Mouse (Mus musculus): ENCODE results near the gene Sar1a. TPM values are rescaled to one million over a fixed set of nuclear protein-coding genes. Genes with fewer than 3 reads are reported as not detected.

Sar1a gene
- polyA plus RNA-seq, 1 experiment from 2014 or later, result 193 TPM

DNA sequence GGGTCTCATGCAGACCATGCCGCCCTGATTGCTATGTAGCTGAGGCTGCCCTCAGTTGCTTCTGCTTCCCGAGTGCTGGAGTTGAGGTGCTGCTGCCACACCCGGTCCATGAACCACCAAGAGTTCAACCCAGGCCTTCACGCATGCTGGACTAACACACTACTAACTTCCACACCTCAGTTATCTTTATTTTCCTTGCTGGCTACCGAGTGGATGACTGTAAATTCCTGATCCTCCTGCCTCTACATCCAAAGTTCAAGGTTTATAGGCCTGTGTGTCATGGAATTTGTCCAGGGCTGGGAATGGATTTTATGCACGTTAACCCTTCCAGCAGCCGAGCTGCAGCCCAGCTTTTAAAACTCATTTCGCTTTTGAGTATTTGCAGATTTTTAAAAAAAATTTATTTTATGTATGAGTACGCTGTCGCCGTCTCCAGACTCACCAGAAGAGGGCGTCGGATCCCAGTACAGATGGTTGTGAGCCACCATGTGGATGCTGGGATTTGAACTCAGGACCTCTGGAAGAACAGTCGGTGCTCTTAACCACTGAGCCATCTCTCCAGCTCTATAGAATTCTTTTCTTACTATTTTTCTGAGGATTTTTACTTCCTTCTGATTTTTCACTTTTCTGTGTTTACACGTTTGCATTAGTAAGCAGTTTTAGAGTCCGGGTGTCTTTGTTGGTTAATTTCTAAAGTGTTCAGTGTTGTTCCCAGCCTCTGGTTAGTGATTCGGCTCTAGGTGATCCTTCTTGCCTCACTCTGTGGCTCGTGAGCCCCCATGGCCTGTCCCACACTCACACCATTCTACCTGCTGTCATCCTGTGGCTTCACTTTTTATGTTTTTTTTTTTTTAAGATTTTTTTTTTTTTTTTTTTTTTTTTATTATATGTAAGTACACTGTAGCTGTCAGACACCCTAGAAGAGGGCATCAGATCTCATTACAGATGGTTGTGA is 22.9 kb upstream of the Sar1a start:
- H3K4me3 ChIP-seq, result no peak overlapping the region

GRCm38 (mm10) chr10:61657985-61658384 is 22.1 kb upstream of the Sar1a start:
- Histone ChIP-seq H3K9ac (no peak overlapping the region), H3K4me2 (no peak overlapping the region), H3K27ac (replicated peaks) (no peak overlapping the region), H3K27me3 (no peaks in the 10 kb centered on the region), H3K4me3 (no peak overlapping the region), H3K9me3 (no peaks in the 10 kb centered on the region), H3K36me3 (peaks cover 43% of the 10 kb centered on the region), H3K4me1 (replicated peaks) (peaks cover 5% of the 10 kb centered on the region; the same call in 1 of the 2 replicates)
- ATAC-seq (ENCODE audit: low FRiP score, low read depth), result no peak
- WGBS, result 25% methylated on average over 4 of the region's 4 CpGs

More for the DNA sequence above, 22.9 kb upstream of the Sar1a start:
- H3K36me3 ChIP-seq, result peaks cover 39% of the 10 kb centered on the region
- H3K27ac ChIP-seq (replicated peaks), result no peak overlapping the region
- peaks cover under 1% of the 10 kb centered on the region; the same call in 1 of the 2 replicates for H3K4me1 ChIP-seq (replicated peaks)
- no peak overlapping the region for H3K9ac ChIP-seq
- ATAC-seq (ENCODE audit: low FRiP score, low read depth), result no peak
- no peaks in the 10 kb centered on the region for H3K27me3 ChIP-seq
- no peaks in the 10 kb centered on the region for H3K9me3 ChIP-seq
- H3K4me2 ChIP-seq, result no peak overlapping the region
- WGBS, result 92% methylated on average over 18 of the region's 18 CpGs

- H3K36me3 ChIP-seq, result peaks cover 61% of the 10 kb centered on the region
Measured at GRCm38 (mm10) chr10:61661887-61662286, 18.2 kb upstream of the Sar1a start.

DNA sequence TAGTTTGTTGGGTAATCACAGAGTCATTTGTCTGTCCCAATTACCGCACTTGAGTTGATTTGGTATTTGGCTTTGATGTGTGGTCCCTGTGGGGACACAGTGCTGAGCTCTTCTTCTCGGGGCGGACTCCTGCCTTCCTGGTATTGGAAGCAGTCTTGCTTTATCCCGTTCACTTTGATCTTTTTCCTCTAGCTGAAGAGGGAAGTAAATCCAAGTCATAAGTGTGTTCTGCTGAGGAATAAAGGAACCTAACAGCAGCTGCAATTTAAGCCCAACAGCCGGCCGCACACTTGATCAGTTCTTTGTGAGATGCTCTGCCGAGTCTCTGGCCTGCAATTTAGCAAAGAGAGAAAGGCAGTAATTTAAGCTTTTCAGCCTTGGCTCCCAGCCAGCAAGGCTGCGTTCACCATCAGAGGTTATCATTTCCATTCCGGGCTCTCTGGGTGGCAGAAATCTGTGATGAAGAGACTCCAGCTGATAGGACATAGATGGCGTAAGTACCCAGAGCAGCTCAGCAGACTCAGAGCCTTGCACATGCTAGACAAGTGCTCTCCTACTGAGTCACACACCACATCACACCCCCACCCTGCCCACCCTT is 17.6 kb upstream of the Sar1a start:
- peak; percentile 38; the same call in 1 of the 2 replicates for ATAC-seq (ENCODE audit: low FRiP score, low read depth)

More at GRCm38 (mm10) chr10:61661887-61662286, 18.2 kb upstream of the Sar1a start:
- ATAC-seq (ENCODE audit: low FRiP score, low read depth), result no peak
- Histone ChIP-seq H3K27ac (replicated peaks) (no peak overlapping the region), H3K4me1 (replicated peaks) (peaks cover 5% of the 10 kb centered on the region; the same call in 1 of the 2 replicates), H3K4me2 (no peak overlapping the region), H3K4me3 (no peak overlapping the region), H3K9ac (no peak overlapping the region), H3K9me3 (no peaks in the 10 kb centered on the region), H3K27me3 (no peaks in the 10 kb centered on the region)
- WGBS, result 73% methylated on average over 8 of the region's 8 CpGs

DNA sequence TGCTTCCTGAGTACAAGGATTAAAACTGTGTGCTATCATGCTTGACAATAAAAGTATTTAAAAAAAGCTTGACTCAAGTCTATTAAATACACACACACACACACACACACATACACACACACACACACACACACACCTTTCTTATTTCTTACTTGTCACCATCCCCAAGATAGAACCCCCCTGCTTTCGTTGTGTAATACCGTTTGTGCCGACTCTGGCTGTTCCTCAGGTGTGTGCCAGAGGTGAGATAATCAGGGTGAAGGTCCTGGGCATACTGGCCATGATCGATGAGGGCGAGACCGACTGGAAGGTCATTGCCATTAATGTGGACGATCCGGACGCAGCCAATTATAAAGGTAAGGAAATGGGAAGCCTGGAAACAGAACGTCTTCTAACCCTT is 15.0 kb upstream of the Sar1a start:
- H3K9ac ChIP-seq, result no peak overlapping the region
- no peaks in the 10 kb centered on the region for H3K9me3 ChIP-seq
- H3K36me3 ChIP-seq, result peaks cover 79% of the 10 kb centered on the region
- no peaks in the 10 kb centered on the region for H3K27me3 ChIP-seq
- H3K4me2 ChIP-seq, result no peak overlapping the region
- no peak overlapping the region for H3K27ac ChIP-seq (replicated peaks)
- ATAC-seq (ENCODE audit: low FRiP score, low read depth), result no peak
- WGBS, result 94% methylated on average over 10 of the region's 10 CpGs
- H3K4me3 ChIP-seq, result no peak overlapping the region
- H3K4me1 ChIP-seq (replicated peaks), result peaks cover 5% of the 10 kb centered on the region; the same call in 1 of the 2 replicates

More for the DNA sequence above, 17.6 kb upstream of the Sar1a start:
- Histone ChIP-seq H3K36me3 (peaks cover 66% of the 10 kb centered on the region), H3K4me2 (no peak overlapping the region), H3K27me3 (no peaks in the 10 kb centered on the region), H3K9ac (no peak overlapping the region), H3K4me3 (no peak overlapping the region), H3K9me3 (no peaks in the 10 kb centered on the region), H3K4me1 (replicated peaks) (peaks cover 5% of the 10 kb centered on the region; the same call in 1 of the 2 replicates), H3K27ac (replicated peaks) (0 out of 2 replicates have a peak overlapping the region, but pooled peaks have one; percentile 12)
- 49% methylated on average over 10 of the region's 10 CpGs for WGBS

- H3K36me3 ChIP-seq, result peaks cover 79% of the 10 kb centered on the region
- ATAC-seq (ENCODE audit: low FRiP score, low read depth), result no peak
- 84% methylated on average over 3 of the region's 3 CpGs for WGBS
Measured at GRCm38 (mm10) chr10:61665651-61666050, 14.4 kb upstream of the Sar1a start.

DNA sequence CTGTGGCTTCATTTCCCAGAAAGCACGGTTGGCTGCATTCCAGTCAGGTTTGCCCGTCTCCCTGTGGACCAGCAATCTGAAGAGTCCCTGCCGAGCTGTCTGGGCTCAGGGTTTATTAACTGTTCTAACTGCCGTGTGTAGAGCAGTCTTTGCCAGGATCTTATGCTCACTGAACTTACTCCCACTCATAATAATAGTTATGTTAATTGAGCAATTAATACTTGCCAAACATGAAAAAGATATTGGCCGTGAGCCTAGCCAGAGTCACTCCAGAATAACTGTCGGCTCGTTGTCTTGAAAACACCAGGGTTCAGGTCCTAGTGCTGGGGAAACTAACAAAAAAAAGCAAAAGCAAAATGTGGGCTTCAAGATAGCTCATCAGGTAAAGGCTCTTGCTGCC is 10.8 kb upstream of the Sar1a start:
- Histone ChIP-seq H3K27me3 (no peaks in the 10 kb centered on the region), H3K4me2 (no peak overlapping the region), H3K4me1 (replicated peaks) (no peaks in the 10 kb centered on the region), H3K36me3 (peaks cover 88% of the 10 kb centered on the region), H3K4me3 (no peak overlapping the region), H3K9ac (no peak overlapping the region), H3K9me3 (no peaks in the 10 kb centered on the region), H3K27ac (replicated peaks) (no peak overlapping the region)
- peak; percentile 84 for ATAC-seq (ENCODE audit: low FRiP score, low read depth)
- 38% methylated on average over 7 of the region's 7 CpGs for WGBS

More at GRCm38 (mm10) chr10:61665651-61666050, 14.4 kb upstream of the Sar1a start:
- Histone ChIP-seq H3K9me3 (no peaks in the 10 kb centered on the region), H3K9ac (no peak overlapping the region), H3K4me2 (no peak overlapping the region), H3K4me3 (no peak overlapping the region), H3K27me3 (no peaks in the 10 kb centered on the region), H3K27ac (replicated peaks) (no peak overlapping the region), H3K4me1 (replicated peaks) (peaks cover 5% of the 10 kb centered on the region; the same call in 1 of the 2 replicates)

- Histone ChIP-seq H3K27me3 (no peaks in the 10 kb centered on the region), H3K27ac (replicated peaks) (no peak overlapping the region), H3K9ac (no peak overlapping the region), H3K9me3 (no peaks in the 10 kb centered on the region), H3K4me2 (no peak overlapping the region), H3K4me1 (replicated peaks) (no peaks in the 10 kb centered on the region), H3K4me3 (no peak overlapping the region), H3K36me3 (peaks cover 90% of the 10 kb centered on the region)
- no peak for ATAC-seq (ENCODE audit: low FRiP score, low read depth)
Measured at GRCm38 (mm10) chr10:61669896-61670295, 10.2 kb upstream of the Sar1a start.

- H3K36me3 ChIP-seq, result peaks cover 87% of the 10 kb centered on the region
- H3K9me3 ChIP-seq, result no peaks in the 10 kb centered on the region
- 98% methylated on average over 3 of the region's 3 CpGs for WGBS
Measured at GRCm38 (mm10) chr10:61670758-61671157, 9.3 kb upstream of the Sar1a start.

GRCm38 (mm10) chr10:61675935-61676334 is 4.2 kb upstream of the Sar1a start:
- Histone ChIP-seq H3K4me2 (no peak overlapping the region), H3K9ac (no peak overlapping the region), H3K9me3 (no peaks in the 10 kb centered on the region), H3K4me3 (no peak overlapping the region), H3K36me3 (peaks cover 44% of the 10 kb centered on the region), H3K27ac (replicated peaks) (no peak overlapping the region), H3K27me3 (no peaks in the 10 kb centered on the region), H3K4me1 (replicated peaks) (peaks cover 9% of the 10 kb centered on the region)
- WGBS, result 88% methylated on average over 3 of the region's 3 CpGs
- no peak for ATAC-seq (ENCODE audit: low FRiP score, low read depth)

More at GRCm38 (mm10) chr10:61670758-61671157, 9.3 kb upstream of the Sar1a start:
- Histone ChIP-seq H3K9ac (no peak overlapping the region), H3K4me2 (no peak overlapping the region), H3K4me3 (no peak overlapping the region), H3K27me3 (no peaks in the 10 kb centered on the region), H3K27ac (replicated peaks) (no peak overlapping the region), H3K4me1 (replicated peaks) (no peaks in the 10 kb centered on the region)
- ATAC-seq (ENCODE audit: low FRiP score, low read depth), result no peak

DNA sequence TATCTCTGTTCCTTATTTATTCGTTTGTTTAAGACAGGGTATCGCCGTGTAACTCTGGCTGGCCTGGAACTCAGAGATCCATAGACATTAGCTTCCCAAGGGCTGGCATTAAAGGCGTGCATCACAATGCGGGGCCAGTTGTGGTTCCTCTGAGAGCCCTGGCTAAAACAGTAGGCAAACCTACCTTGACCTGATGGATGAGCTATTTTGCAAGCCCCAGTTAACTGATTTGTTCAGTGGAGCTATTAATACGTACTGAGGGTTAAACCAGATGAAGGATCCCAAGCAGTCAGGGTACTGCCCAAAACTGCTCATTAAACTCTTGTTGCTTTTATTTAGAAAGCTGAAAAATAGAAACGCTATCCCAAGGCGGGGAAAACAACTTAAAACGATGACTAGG is 554 bp upstream of the Sar1a start:
- no peaks in the 10 kb centered on the region for H3K9me3 ChIP-seq
- no peaks in the 10 kb centered on the region for H3K27me3 ChIP-seq
- peak; percentile 5; the same call in 1 of the 2 replicates for ATAC-seq (ENCODE audit: low FRiP score, low read depth)
- H3K4me2 ChIP-seq, result peak overlapping the region; percentile 62
- H3K27ac ChIP-seq (replicated peaks), result peak overlapping the region; percentile 78
- WGBS, result 39% methylated on average over 9 of the region's 9 CpGs
- peak overlapping the region; percentile 72 for H3K4me3 ChIP-seq
- peaks cover 24% of the 10 kb centered on the region for H3K4me1 ChIP-seq (replicated peaks)
- peaks cover 11% of the 10 kb centered on the region for H3K36me3 ChIP-seq
- H3K9ac ChIP-seq, result peak overlapping the region; percentile 57

GRCm38 (mm10) chr10:61689405-61689804 is 9.3 kb downstream of the Sar1a start:
- no peak overlapping the region for H3K4me3 ChIP-seq
- H3K27me3 ChIP-seq, result no peaks in the 10 kb centered on the region
- H3K27ac ChIP-seq (replicated peaks), result no peak overlapping the region
- no peak for ATAC-seq (ENCODE audit: low FRiP score, low read depth)
- no peaks in the 10 kb centered on the region for H3K4me1 ChIP-seq (replicated peaks)
- no peaks in the 10 kb centered on the region for H3K9me3 ChIP-seq
- H3K36me3 ChIP-seq, result peaks cover 69% of the 10 kb centered on the region
- WGBS, result 90% methylated on average over 8 of the region's 8 CpGs
- no peak overlapping the region for H3K4me2 ChIP-seq
- H3K9ac ChIP-seq, result no peak overlapping the region
